Mouse (Mus musculus): Measurements from ENCODE around the gene Klf7.

Klf7 gene

GRCm38 (mm10) chr1:64066320-64067254 lies 55.5 kb downstream of the Klf7 start:
- DNase-seq (ENCODE audit: inconsistent age in 2 of 2, low spot score in 1 of 2), result no peak

- DNase-seq (ENCODE audit: inconsistent age in 2 of 2, low spot score in 1 of 2), result no peak
Observed at GRCm38 (mm10) chr1:64061488-64061887, 60.6 kb downstream of the Klf7 start.

- no peak for DNase-seq (ENCODE audit: inconsistent age in 2 of 2, low spot score in 1 of 2)
Observed at GRCm38 (mm10) chr1:64060699-64061454, 61.2 kb downstream of the Klf7 start.

GRCm38 (mm10) chr1:64060116-64060515 lies 62.0 kb downstream of the Klf7 start:
- DNase-seq (ENCODE audit: inconsistent age in 2 of 2, low spot score in 1 of 2), result peak; percentile 30 to 55

GRCm38 (mm10) chr1:64056541-64056940 lies 65.5 kb downstream of the Klf7 start:
- no peak for DNase-seq (ENCODE audit: inconsistent age in 2 of 2, low spot score in 1 of 2)

GRCm38 (mm10) chr1:64055978-64056377 lies 66.1 kb downstream of the Klf7 start:
- DNase-seq (ENCODE audit: inconsistent age in 2 of 2, low spot score in 1 of 2), result no peak

- peak in 1 of 2 experiments; percentile 50 for DNase-seq (ENCODE audit: inconsistent age in 2 of 2, low spot score in 1 of 2)
Observed at GRCm38 (mm10) chr1:64055210-64055609, 66.9 kb downstream of the Klf7 start.

- peak in 1 of 2 experiments; percentile 42 for DNase-seq (ENCODE audit: inconsistent age in 2 of 2, low spot score in 1 of 2)
Observed at GRCm38 (mm10) chr1:64052069-64052750, 69.9 kb downstream of the Klf7 start.

- no peak for DNase-seq (ENCODE audit: inconsistent age in 2 of 2, low spot score in 1 of 2)
Observed at GRCm38 (mm10) chr1:64048567-64048966, 73.5 kb downstream of the Klf7 start.

- no peak for DNase-seq (ENCODE audit: inconsistent age in 2 of 2, low spot score in 1 of 2)
Observed at GRCm38 (mm10) chr1:64046802-64047156, 75.3 kb downstream of the Klf7 start.

DNA sequence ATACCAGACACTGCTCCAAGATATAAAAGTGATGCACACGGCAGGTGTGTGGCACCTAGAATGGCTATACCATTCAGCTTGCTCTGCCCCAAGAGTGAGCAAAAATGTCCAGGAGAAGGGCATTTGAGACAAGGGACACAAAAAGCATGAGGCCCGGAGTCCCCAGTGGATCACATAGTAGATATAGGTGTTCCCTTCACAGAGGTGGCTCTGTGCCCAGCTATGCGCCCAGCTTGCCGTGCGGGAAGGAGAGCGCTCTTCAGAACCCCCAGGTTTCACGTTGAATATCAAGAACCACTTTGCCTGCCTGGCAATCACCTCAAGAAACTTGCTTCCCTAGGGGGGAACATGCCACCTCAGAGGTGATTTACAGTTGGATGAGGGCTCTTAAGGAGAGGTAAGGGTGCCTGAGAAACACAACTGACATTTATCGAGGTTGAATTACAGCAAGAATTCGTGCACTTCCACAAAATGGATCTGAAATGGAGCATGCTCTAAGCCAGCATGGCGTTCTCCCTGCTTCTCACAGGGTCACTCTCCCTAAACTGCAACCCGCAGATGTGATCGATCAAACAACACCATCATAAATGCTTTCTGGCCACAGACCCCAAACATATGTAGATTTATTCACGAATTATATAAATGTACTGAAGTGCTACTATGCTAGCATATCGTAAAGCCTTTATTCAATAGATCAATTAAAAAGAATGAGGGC lies 75.8 kb downstream of the Klf7 start:
- DNase-seq (ENCODE audit: inconsistent age in 2 of 2, low spot score in 1 of 2), result no peak

GRCm38 (mm10) chr1:64044577-64044976 lies 77.5 kb downstream of the Klf7 start:
- DNase-seq (ENCODE audit: inconsistent age in 2 of 2, low spot score in 1 of 2), result no peak

DNA sequence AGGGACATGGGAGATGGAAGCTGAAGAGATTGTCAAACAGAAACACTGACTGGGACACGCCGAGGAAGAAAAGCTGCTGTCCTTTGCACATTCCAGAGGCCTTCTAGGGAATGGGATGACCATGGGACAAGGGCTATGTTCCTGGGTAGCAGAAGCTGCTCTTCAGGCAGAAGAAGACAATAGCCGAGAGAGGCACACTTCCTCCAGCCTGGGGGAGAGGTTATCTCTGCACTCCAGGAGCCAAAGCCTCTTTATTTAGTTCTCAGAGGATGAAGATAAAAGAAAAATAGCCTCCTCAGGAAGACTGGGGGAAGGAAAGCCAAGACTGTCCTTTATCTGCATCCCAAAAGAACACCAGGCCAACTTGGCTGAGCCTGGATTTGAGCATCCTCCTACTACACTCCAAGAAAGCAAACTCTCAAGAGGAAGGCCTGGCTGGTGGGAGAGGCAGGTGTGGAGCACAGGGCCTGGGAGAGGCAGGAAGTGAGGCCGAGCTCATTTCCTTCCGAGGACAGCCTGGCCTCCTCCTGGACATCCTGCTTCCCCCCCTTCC lies 81.2 kb downstream of the Klf7 start:
- peak; percentile 47 to 68 for DNase-seq (ENCODE audit: inconsistent age in 2 of 2, low spot score in 1 of 2)

DNA sequence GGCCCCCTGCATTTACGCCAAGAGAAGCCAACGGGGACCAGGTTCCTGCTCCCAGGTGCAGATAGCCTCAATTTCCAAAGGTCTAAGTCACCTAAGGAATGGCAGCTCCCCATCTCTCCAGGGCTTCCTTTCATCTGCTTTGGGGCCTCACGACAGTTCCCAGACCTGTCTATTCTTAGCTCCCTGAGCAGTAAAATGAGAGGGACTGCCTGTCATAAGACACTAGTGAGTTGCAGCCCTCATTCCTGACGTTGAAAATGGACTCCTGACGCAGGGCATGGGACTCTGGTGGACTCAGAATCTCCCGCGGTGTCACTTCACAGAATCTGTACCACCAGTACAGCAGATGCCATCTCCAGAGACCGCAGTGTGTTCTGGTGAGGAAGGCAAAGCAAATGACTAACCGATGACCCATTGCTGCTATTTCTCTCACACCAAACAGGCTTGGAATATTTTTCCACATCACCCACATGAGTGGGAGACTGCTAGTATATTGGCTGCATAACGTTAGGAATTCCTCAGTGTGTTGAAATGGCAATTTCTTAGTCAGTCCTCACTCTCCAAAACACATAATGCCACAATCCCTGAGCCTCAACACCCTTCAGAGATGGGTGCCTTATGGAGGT lies 81.9 kb downstream of the Klf7 start:
- no peak for DNase-seq (ENCODE audit: inconsistent age in 2 of 2, low spot score in 1 of 2)

GRCm38 (mm10) chr1:64038343-64038742 lies 83.7 kb downstream of the Klf7 start:
- DNase-seq (ENCODE audit: inconsistent age in 2 of 2, low spot score in 1 of 2), result no peak

DNA sequence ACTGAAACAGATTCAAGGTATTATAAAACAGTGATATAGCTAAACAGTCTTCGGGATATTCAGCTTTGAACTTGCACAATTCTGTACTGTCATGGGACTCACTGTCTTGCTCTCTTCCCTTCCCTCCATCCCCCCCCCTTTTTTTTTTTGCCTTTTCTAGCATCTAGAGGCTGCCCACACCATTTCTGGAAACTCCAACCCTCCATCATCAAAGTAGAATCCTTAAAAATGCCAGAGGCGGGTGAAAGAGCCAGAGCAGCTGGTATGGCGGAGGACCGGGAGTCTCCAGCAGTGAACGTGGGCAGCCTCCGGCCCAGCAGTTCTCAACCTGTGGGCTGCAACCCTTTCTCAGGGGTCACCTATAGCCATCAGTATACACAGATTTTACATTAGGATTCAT lies 84.3 kb downstream of the Klf7 start:
- DNase-seq (ENCODE audit: inconsistent age in 2 of 2, low spot score in 1 of 2), result no peak

GRCm38 (mm10) chr1:64036881-64037452 lies 85.1 kb downstream of the Klf7 start:
- no peak for DNase-seq (ENCODE audit: inconsistent age in 2 of 2, low spot score in 1 of 2)

DNA sequence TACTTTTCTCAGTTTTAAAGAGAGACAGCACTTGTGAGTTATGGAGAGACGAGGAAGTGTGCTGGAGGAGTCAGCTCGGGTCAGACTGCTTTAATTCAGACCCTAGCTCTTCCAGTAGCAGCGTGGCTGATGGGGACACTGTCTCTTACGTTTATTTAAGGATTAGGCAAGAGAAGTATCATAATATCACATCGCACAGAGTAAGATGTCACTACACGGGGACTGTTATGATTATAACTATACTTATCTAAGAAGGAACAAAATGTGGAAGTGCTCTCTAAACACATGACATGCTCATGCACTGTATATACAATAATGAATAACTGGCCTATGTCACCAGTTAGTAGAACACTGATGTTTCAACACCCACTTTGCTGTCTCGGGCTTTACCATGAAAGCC lies 86.3 kb downstream of the Klf7 start:
- DNase-seq (ENCODE audit: inconsistent age in 2 of 2, low spot score in 1 of 2), result no peak

GRCm38 (mm10) chr1:64035087-64035791 lies 86.8 kb downstream of the Klf7 start:
- peak; percentile 31 to 61 for DNase-seq (ENCODE audit: inconsistent age in 2 of 2, low spot score in 1 of 2)

Data from adrenal gland, adult (tissue).